Mouse (Mus musculus): Measurements from ENCODE around the gene Zbtb40.

GRCm38 (mm10) chr4:137054932-137055331, 6.3 kb upstream of the Zbtb40 start:
- TF ChIP-seq CTCF (IDR thresholded peaks at IDR 0.05; ENCODE audit: low read depth) (no peak), EP300 (optimal IDR thresholded peaks at IDR 0.05) (no peak)

Measured in stomach, postnatal 0 days (tissue).